Mouse (Mus musculus): Measurements from ENCODE around the gene Thbs1. TPM values are rescaled to one million over a fixed set of nuclear protein-coding genes. Genes with fewer than 3 reads are reported as not detected.

Gene Thbs1
- total and polyA plus RNA-seq, 2 experiments from 2014 or later = 3.3 to 12.5 TPM

DNA sequence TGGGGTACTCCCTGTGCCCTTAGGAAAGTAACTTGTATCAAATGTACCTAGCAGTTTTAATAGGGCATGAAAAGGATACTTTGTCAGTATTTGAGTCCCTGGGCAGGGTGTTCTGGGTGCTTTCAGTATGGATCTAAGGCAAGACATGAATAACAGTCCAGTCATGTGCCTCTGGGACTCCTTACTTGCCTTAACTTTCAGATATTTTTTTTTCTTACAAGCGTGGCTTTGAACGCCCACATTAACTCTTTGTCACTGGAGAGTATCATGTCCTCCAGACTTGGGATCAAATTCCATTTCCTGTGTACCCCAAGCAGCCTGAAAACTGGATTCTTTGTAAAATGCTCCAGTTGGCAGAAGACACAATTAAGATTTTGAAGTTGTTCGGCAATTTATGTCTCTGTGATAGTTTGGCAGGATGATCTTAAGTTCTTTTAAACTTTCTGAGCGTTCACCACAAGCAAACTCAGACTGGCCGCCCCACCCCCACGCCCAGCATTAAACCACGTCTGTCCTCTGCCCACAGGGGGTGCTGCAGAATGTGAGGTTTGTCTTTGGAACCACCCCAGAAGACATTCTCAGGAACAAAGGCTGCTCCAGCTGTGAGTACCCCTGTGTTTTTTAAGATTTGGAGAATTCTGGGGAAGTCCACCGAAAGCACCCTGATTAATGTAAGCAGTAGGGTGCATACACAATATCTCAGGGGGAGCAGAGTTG is 2.3 kb downstream of the Thbs1 start:
- Histone ChIP-seq H3K27me3 (ENCODE audit: insufficient read depth, low read length) (0 out of 2 replicates have a peak, but pooled peaks cover 5% of the 10 kb centered on the region), H3K9me3 (ENCODE audit: low read length) (no peaks in the 10 kb centered on the region), H3K4me3 (ENCODE audit: low read length) (no peak overlapping the region), H3K9ac (replicated peaks; ENCODE audit: low read length) (no peak overlapping the region), H3K27ac (no peak overlapping the region), H3K4me1 (ENCODE audit: insufficient read depth, low read length) (peaks cover 5% of the 10 kb centered on the region), H3K36me3 (ENCODE audit: insufficient read depth, low read length) (no peaks in the 10 kb centered on the region), H3K4me2 (ENCODE audit: low read depth, low read length) (peak overlapping the region; percentile 14; the same call in 1 of the 2 replicates)
- WGBS = 37% methylated on average over 8 of the region's 8 CpGs
- ATAC-seq (no peak), DNase-seq (ENCODE audit: low spot score) (peak; percentile 30)
- peak; percentile 44 for TF ChIP-seq CTCF (IDR thresholded peaks at IDR 0.05; ENCODE audit: low read depth)

DNA sequence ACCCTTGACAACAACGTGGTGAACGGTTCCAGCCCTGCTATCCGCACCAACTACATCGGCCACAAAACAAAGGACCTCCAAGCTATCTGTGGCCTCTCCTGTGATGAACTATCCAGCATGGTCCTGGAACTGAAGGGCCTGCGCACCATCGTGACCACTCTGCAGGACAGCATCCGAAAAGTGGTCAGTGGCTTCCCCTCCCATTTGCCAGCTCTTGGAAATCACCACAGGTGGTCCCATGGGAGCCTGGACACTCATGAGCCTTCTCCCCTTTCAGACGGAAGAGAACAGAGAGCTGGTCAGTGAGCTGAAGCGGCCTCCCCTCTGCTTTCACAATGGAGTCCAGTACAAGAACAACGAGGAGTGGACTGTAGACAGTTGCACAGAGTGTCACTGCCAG is 3.0 kb downstream of the Thbs1 start:
- no peak for TF ChIP-seq CTCF (IDR thresholded peaks at IDR 0.05; ENCODE audit: low read depth)
- Histone ChIP-seq H3K36me3 (ENCODE audit: insufficient read depth, low read length) (no peaks in the 10 kb centered on the region), H3K27me3 (ENCODE audit: insufficient read depth, low read length) (0 out of 2 replicates have a peak, but pooled peaks cover 5% of the 10 kb centered on the region), H3K27ac (no peak overlapping the region), H3K4me2 (ENCODE audit: low read depth, low read length) (peak overlapping the region; percentile 14; the same call in 1 of the 2 replicates), H3K9me3 (ENCODE audit: low read length) (no peaks in the 10 kb centered on the region), H3K9ac (replicated peaks; ENCODE audit: low read length) (no peak overlapping the region), H3K4me1 (ENCODE audit: insufficient read depth, low read length) (peaks cover 5% of the 10 kb centered on the region), H3K4me3 (ENCODE audit: low read length) (no peak overlapping the region)
- ATAC-seq (no peak), DNase-seq (ENCODE audit: low spot score) (no peak)
- WGBS = 55% methylated on average over 10 of the region's 10 CpGs

DNA sequence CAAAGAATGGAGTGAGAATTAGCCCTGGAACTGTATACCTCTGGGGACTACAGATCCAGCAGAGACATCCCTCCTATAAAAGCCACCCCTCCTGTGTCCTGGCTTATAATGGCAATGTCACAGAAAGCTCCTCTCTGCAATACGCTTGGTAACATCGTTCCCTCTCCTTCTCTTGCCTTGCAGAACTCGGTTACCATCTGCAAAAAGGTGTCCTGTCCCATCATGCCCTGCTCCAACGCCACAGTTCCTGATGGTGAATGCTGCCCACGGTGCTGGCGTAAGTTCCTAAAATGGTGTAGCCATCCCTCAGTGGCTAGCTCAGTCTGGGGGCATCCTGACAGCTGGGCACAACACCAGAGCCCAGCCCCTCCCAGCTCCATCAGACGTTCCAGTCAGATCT is 4.0 kb downstream of the Thbs1 start:
- H3K36me3 ChIP-seq (ENCODE audit: insufficient read depth, low read length) = no peaks in the 10 kb centered on the region
- no peak for TF ChIP-seq CTCF (IDR thresholded peaks at IDR 0.05; ENCODE audit: low read depth)
- DNase-seq (ENCODE audit: low spot score) (no peak), ATAC-seq (no peak)
- WGBS = 66% methylated on average over 7 of the region's 7 CpGs
- H3K4me2 ChIP-seq (ENCODE audit: low read depth, low read length) = no peak overlapping the region
- H3K9ac ChIP-seq (replicated peaks; ENCODE audit: low read length) = no peak overlapping the region
- H3K27me3 ChIP-seq (ENCODE audit: insufficient read depth, low read length) = 0 out of 2 replicates have a peak, but pooled peaks cover 5% of the 10 kb centered on the region
- H3K4me1 ChIP-seq (ENCODE audit: insufficient read depth, low read length) = peaks cover 2% of the 10 kb centered on the region
- no peaks in the 10 kb centered on the region for H3K9me3 ChIP-seq (ENCODE audit: low read length)
- no peak overlapping the region for H3K27ac ChIP-seq
- H3K4me3 ChIP-seq (ENCODE audit: low read length) = no peak overlapping the region

DNA sequence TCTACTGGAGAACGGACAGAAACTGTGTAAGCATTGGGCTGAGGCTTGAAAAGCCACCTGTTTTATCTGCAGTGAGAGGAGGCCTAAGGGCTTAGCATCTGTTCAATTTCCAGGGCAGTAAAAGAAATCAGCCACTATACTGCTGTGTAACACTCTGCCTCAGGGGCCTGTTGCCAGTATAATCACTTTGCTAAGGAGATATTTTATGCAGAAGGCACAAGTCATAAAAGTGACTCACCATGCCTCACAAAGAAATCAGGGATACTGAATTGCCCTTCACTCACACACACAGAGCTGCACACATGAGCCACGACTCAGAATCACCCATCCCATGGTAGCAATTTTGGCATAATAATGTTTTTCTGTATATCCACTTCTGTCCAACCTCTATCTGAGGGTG is 4.5 kb downstream of the Thbs1 start:
- DNase-seq (ENCODE audit: low spot score) = peak; percentile 41
- H3K36me3 ChIP-seq (ENCODE audit: insufficient read depth, low read length) = no peaks in the 10 kb centered on the region
- H3K27me3 ChIP-seq (ENCODE audit: insufficient read depth, low read length) = 0 out of 2 replicates have a peak, but pooled peaks cover 5% of the 10 kb centered on the region
- H3K27ac ChIP-seq = no peak overlapping the region
- TF ChIP-seq CTCF (IDR thresholded peaks at IDR 0.05; ENCODE audit: low read depth) = no peak
- H3K9ac ChIP-seq (replicated peaks; ENCODE audit: low read length) = no peak overlapping the region
- H3K4me3 ChIP-seq (ENCODE audit: low read length) = no peak overlapping the region
- no peaks in the 10 kb centered on the region for H3K9me3 ChIP-seq (ENCODE audit: low read length)
- peak; percentile 28; the same call in 1 of the 2 replicates for ATAC-seq
- H3K4me1 ChIP-seq (ENCODE audit: insufficient read depth, low read length) = no peaks in the 10 kb centered on the region; the same call in 1 of the 2 replicates
- 50% methylated on average over 2 of the region's 2 CpGs for WGBS
- H3K4me2 ChIP-seq (ENCODE audit: low read depth, low read length) = no peak overlapping the region

DNA sequence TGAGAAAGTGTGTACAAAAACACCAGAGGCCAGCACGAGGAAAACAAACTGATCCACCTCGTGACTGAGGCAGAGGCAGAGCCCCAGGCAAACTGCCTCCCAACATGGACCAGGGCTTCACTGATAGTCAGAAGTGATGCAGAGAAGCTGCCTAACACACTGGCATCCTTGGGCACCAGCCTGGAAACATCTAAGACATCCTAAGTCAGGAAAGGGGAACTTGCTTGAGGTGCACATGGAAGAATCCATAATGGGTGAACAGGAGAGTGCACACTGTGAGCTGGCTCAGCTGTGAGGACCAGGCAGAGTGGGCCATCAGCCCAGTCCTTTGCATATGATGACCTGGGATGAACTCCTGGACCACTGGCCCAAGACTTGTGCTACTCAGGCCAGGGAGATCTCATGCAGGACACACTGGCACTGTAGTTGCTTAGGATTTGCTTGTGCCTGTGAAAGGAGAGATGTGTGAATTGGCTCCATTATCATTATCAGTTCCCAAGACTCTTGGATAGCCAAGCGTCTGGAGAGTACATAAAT is 5.1 kb downstream of the Thbs1 start:
- no peaks in the 10 kb centered on the region; the same call in 1 of the 2 replicates for H3K4me1 ChIP-seq (ENCODE audit: insufficient read depth, low read length)
- H3K27me3 ChIP-seq (ENCODE audit: insufficient read depth, low read length) = 0 out of 2 replicates have a peak, but pooled peaks cover 5% of the 10 kb centered on the region
- DNase-seq (ENCODE audit: low spot score) (no peak), ATAC-seq (no peak)
- H3K27ac ChIP-seq = no peak overlapping the region
- no peak overlapping the region for H3K4me3 ChIP-seq (ENCODE audit: low read length)
- H3K9ac ChIP-seq (replicated peaks; ENCODE audit: low read length) = no peak overlapping the region
- no peak overlapping the region for H3K4me2 ChIP-seq (ENCODE audit: low read depth, low read length)
- H3K36me3 ChIP-seq (ENCODE audit: insufficient read depth, low read length) = no peaks in the 10 kb centered on the region
- WGBS = 67% methylated on average over 3 of the region's 3 CpGs
- no peaks in the 10 kb centered on the region for H3K9me3 ChIP-seq (ENCODE audit: low read length)
- TF ChIP-seq CTCF (IDR thresholded peaks at IDR 0.05; ENCODE audit: low read depth) = no peak

DNA sequence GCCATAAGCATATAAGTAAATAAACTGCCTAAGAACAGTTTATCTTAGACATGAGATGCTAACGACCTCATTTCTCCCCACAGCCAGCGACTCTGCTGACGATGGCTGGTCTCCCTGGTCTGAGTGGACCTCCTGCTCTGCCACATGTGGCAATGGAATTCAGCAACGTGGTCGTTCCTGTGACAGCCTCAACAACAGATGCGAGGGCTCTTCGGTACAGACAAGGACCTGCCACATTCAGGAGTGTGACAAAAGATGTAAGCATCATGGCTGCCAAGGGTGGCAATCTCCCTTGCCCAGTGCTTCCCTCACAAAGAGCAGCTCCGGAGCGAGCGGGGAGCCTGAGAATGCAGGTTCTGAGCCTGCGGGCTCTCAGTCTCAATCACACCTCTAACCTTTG is 5.7 kb downstream of the Thbs1 start:
- Histone ChIP-seq H3K9me3 (ENCODE audit: low read length) (no peaks in the 10 kb centered on the region), H3K9ac (replicated peaks; ENCODE audit: low read length) (no peak overlapping the region), H3K36me3 (ENCODE audit: insufficient read depth, low read length) (no peaks in the 10 kb centered on the region), H3K4me2 (ENCODE audit: low read depth, low read length) (no peak overlapping the region), H3K4me1 (ENCODE audit: insufficient read depth, low read length) (no peaks in the 10 kb centered on the region; the same call in 1 of the 2 replicates), H3K27me3 (ENCODE audit: insufficient read depth, low read length) (0 out of 2 replicates have a peak, but pooled peaks cover 5% of the 10 kb centered on the region), H3K27ac (no peak overlapping the region), H3K4me3 (ENCODE audit: low read length) (no peak overlapping the region)
- ATAC-seq (no peak), DNase-seq (ENCODE audit: low spot score) (no peak)
- TF ChIP-seq CTCF (IDR thresholded peaks at IDR 0.05; ENCODE audit: low read depth) = no peak
- WGBS = 80% methylated on average over 11 of the region's 11 CpGs

DNA sequence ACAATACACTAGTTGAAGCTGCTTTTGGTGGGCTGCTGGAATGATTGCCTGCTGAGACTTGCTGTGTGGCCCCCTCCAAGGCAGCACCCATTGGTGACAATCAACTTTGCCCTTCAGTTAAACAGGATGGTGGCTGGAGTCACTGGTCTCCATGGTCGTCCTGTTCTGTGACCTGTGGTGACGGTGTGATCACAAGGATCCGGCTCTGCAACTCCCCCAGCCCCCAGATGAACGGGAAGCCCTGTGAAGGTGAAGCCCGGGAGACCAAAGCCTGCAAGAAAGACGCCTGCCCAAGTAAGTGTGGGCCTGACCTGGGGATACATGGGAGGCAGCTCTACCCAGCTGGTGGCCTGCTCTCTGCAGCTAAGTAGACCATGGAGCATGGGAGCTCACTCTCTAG is 6.4 kb downstream of the Thbs1 start:
- H3K4me2 ChIP-seq (ENCODE audit: low read depth, low read length) = no peak overlapping the region
- no peak overlapping the region for H3K27ac ChIP-seq
- DNase-seq (ENCODE audit: low spot score) (no peak), ATAC-seq (no peak)
- 90% methylated on average over 6 of the region's 6 CpGs for WGBS
- H3K9me3 ChIP-seq (ENCODE audit: low read length) = no peaks in the 10 kb centered on the region
- H3K9ac ChIP-seq (replicated peaks; ENCODE audit: low read length) = no peak overlapping the region
- H3K27me3 ChIP-seq (ENCODE audit: insufficient read depth, low read length) = 0 out of 2 replicates have a peak, but pooled peaks cover 1% of the 10 kb centered on the region
- no peak for TF ChIP-seq CTCF (IDR thresholded peaks at IDR 0.05; ENCODE audit: low read depth)
- H3K4me1 ChIP-seq (ENCODE audit: insufficient read depth, low read length) = no peaks in the 10 kb centered on the region; the same call in 1 of the 2 replicates
- H3K4me3 ChIP-seq (ENCODE audit: low read length) = no peak overlapping the region
- no peaks in the 10 kb centered on the region for H3K36me3 ChIP-seq (ENCODE audit: insufficient read depth, low read length)
